Mouse (Mus musculus) ES-Bruce4 (cell line): ENCODE data around the gene Pla2g5.

Experiments
- CTCF ChIP-seq: IDR thresholded peaks from one replicate; pipeline ENCODE4 v1.8.1; 2011; ENCODE audit warnings: low read depth, low read length
- POLR2A ChIP-seq: IDR thresholded peaks from one replicate; pipeline ENCODE4 v1.8.1; 2011; ENCODE audit warnings: low read length; ENCODE audit not compliant: insufficient read depth

DNA sequence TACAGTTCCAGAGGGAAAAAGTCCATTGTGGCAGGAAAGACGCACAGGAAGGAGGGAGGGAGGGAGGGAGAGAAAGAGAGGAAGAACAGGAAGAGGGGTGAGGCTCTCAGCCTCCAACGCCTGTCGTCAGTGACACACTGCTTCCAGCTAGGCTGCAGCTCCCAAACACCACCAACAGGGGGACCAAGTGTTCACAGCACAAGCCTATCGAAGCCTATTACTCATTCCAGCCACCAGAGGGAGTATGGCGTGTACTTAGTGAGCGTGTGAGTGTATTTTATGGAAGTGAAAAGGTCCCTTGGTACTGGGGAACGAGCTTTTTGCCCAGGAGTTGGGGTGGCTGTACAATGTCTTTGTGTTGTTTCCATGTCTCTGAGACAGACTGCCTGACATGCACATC lies 6.8 kb downstream of the Pla2g5 start:
- TF ChIP-seq CTCF (peak; percentile 99), POLR2A (no peak)
